Mouse (Mus musculus) forebrain, embryonic 13.5 days (tissue): Measurements from ENCODE around the gene Man1c1. TPM values are rescaled to one million over a fixed set of nuclear protein-coding genes. Genes with fewer than 3 reads are reported as not detected.

Experiments
- ATAC-seq: fragments of 200-750 bp; cut with Nextera tagmentation; 2 replicates; pipeline ENCODE4 v1.8.0; 2017
- H3K27ac ChIP-seq: fragments of 300-500 bp; sonication (generic); 2 replicates; pipeline ENCODE4 v1.5.1; 2015; ENCODE audit warnings: inconsistent platforms, mild to moderate bottlenecking, moderate library complexity
- H3K27me3 ChIP-seq: fragments of 300-500 bp; sonication (generic); 2 replicates; pipeline ENCODE4 v1.6.1; 2015; ENCODE audit warnings: mild to moderate bottlenecking, inconsistent platforms
- H3K36me3 ChIP-seq: fragments of 300-500 bp; sonication (generic); 2 replicates; pipeline ENCODE4 v1.6.1; 2015; ENCODE audit warnings: mild to moderate bottlenecking, inconsistent platforms; ENCODE audit not compliant: poor library complexity, severe bottlenecking
- H3K4me1 ChIP-seq: fragments of 300-500 bp; sonication (generic); 2 replicates; pipeline ENCODE4 v1.6.1; 2015; ENCODE audit warnings: inconsistent platforms
- H3K4me2 ChIP-seq: fragments of 300-500 bp; sonication (generic); 2 replicates; pipeline ENCODE4 v1.6.1; 2015; ENCODE audit warnings: inconsistent platforms, mild to moderate bottlenecking, moderate library complexity
- H3K4me3 ChIP-seq: fragments of 300-500 bp; sonication (generic); 2 replicates; pipeline ENCODE4 v1.5.1; 2015; ENCODE audit warnings: mild to moderate bottlenecking, inconsistent platforms
- H3K9ac ChIP-seq: fragments of 300-500 bp; sonication (generic); 2 replicates; pipeline ENCODE4 v1.6.1; 2015; ENCODE audit warnings: mild to moderate bottlenecking, inconsistent platforms
- H3K9me3 ChIP-seq: fragments of 300-500 bp; sonication (generic); replicated peaks from 2 replicates; pipeline ENCODE4 v1.6.1; 2016; ENCODE audit warnings: inconsistent platforms
- WGBS: fragments of 180-500 bp; shearing (Covaris S2); methylation state at CpG from one replicate; pipeline ENCODE4 v1.1.7; 2015; 5-methylcytosine and 5-hydroxymethylcytosine counted together
- polyA plus RNA-seq: library from polyadenylated mRNA; unstranded; fragments of >200 nt; fragmentation: Nextera tagmentation; extraction: Ambion mirVana; gene quantifications from 2 replicates; pipeline ENCODE4 v1.2.1, GENCODE M21; 2015

The Man1c1 gene
- polyA plus RNA-seq, 1 experiment from 2014 or later, result 1.6 TPM

- Histone ChIP-seq H3K4me1 (peaks cover 37% of the 10 kb centered on the region), H3K9ac (no peak overlapping the region), H3K27me3 (no peaks in the 10 kb centered on the region), H3K9me3 (no peaks in the 10 kb centered on the region), H3K4me2 (no peak overlapping the region), H3K27ac (no peak overlapping the region), H3K4me3 (no peak overlapping the region), H3K36me3 (no peaks in the 10 kb centered on the region)
- WGBS, result 81% methylated on average over 2 of the region's 2 CpGs
- ATAC-seq, result no peak
Observed at GRCm38 (mm10) chr4:134626883-134627282, 77.2 kb downstream of the Man1c1 start.

GRCm38 (mm10) chr4:134626350-134626749 lies 77.7 kb downstream of the Man1c1 start:
- Histone ChIP-seq H3K9ac (no peak overlapping the region), H3K36me3 (no peaks in the 10 kb centered on the region), H3K4me1 (peaks cover 32% of the 10 kb centered on the region), H3K4me2 (no peak overlapping the region), H3K27ac (no peak overlapping the region), H3K27me3 (no peaks in the 10 kb centered on the region), H3K9me3 (no peaks in the 10 kb centered on the region), H3K4me3 (no peak overlapping the region)
- no peak for ATAC-seq
- WGBS, result 86% methylated on average over 4 of the region's 4 CpGs

DNA sequence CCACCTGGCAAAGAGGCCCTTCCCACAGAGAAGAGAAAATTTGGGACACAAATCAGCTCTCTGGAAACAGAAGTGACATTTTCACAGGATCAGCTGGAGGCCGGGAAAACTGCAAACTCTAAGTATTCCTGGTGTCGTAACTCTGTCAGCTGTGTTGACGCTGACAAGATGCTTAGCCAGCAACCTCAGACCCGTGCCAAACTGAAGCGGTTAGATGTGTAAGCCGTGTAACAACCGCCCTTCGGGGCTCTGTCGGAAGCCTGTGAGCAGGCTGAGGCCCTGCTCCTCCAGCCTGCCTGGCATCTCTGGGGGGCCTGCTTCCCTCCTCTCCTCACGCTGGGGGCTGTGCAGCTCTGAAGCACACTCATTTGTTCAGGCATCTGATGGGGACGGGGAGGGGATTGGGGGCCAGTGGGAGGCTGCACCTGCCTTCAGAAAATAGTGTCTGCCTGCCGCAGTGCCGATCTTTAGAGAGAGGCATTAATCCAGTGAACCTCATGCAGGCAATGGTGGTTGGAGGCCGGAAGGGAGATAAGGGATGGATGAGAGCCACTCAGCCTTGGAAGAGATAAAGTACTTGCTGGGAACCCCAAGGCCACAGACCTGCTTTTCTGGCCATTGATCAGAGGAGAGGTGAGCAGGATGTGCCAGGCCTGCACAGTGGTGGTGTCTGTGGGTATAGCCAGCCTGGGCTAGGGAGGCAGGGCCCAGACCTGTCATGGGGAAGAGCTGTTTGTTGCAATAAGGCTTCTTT lies 79.8 kb downstream of the Man1c1 start:
- 47% methylated on average over 14 of the region's 14 CpGs for WGBS
- peak overlapping the region; percentile 33; the same call in 1 of the 2 replicates for H3K27ac ChIP-seq

GRCm38 (mm10) chr4:134621695-134622094 lies 82.4 kb downstream of the Man1c1 start:
- Histone ChIP-seq H3K4me2 (no peak overlapping the region), H3K27me3 (no peaks in the 10 kb centered on the region)
- 86% methylated on average over 9 of the region's 9 CpGs for WGBS

More for the DNA sequence above, 79.8 kb downstream of the Man1c1 start:
- peak overlapping the region; percentile 43; the same call in 1 of the 2 replicates for H3K9ac ChIP-seq
- no peak overlapping the region for H3K4me2 ChIP-seq
- no peak overlapping the region for H3K4me3 ChIP-seq
- peak; percentile 53 for ATAC-seq
- H3K27me3 ChIP-seq, result no peaks in the 10 kb centered on the region
- H3K36me3 ChIP-seq, result no peaks in the 10 kb centered on the region
- H3K9me3 ChIP-seq, result no peaks in the 10 kb centered on the region
- H3K4me1 ChIP-seq, result peaks cover 33% of the 10 kb centered on the region

DNA sequence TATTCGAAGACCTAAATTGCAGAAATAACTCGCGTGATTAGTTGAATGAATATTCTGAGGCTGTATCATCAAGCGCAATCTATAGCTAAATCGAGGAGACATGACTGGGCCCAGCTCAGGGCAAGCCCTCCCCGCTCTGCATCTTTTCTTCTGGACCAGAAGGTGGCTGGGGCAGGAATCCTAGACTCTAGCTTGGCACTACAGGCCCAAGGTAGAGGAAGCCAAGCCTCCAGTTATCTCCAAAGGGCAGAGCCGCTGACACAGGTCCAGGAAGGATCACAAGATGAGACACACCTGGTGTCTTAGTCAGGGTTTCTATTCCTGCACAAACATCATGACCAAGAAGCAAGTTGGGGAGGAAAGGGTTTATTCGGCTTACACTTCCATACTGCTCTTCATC lies 83.8 kb downstream of the Man1c1 start:
- H3K4me1 ChIP-seq, result peaks cover 43% of the 10 kb centered on the region
- no peaks in the 10 kb centered on the region for H3K9me3 ChIP-seq
- 82% methylated on average over 8 of the region's 8 CpGs for WGBS
- peak overlapping the region; percentile 51; the same call in 1 of the 2 replicates for H3K27ac ChIP-seq
- ATAC-seq, result no peak
- no peak overlapping the region for H3K4me3 ChIP-seq
- H3K27me3 ChIP-seq, result no peaks in the 10 kb centered on the region
- H3K4me2 ChIP-seq, result no peak overlapping the region
- no peaks in the 10 kb centered on the region for H3K36me3 ChIP-seq
- H3K9ac ChIP-seq, result no peak overlapping the region

More at GRCm38 (mm10) chr4:134621695-134622094, 82.4 kb downstream of the Man1c1 start:
- H3K4me1 ChIP-seq, result peaks cover 28% of the 10 kb centered on the region
- H3K36me3 ChIP-seq, result no peaks in the 10 kb centered on the region
- H3K27ac ChIP-seq, result no peak overlapping the region
- ATAC-seq, result no peak
- H3K4me3 ChIP-seq, result no peak overlapping the region
- H3K9me3 ChIP-seq, result no peaks in the 10 kb centered on the region
- H3K9ac ChIP-seq, result no peak overlapping the region

DNA sequence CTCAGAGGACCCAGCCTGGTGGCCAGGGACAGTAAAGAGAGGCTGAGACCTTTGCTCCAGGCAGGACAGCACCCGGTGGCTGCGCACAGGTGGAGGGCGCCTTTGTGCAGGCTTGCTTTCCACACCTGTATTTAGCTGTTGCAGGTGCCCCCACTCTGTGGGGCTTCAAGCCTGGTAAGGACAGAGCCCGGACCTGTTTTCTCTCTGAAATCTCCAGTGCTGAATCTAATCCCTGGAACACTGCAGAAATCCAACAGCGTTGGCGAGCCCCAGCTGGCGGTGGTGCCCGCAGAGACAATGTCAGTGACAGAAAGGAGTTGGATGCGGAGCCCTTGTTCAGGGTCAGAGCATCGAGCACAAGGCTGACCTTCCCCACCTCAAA lies 84.6 kb downstream of the Man1c1 start:
- Histone ChIP-seq H3K4me3 (no peak overlapping the region), H3K9ac (peak overlapping the region; percentile 26; the same call in 1 of the 2 replicates), H3K4me2 (no peak overlapping the region), H3K36me3 (no peaks in the 10 kb centered on the region), H3K27me3 (no peaks in the 10 kb centered on the region), H3K4me1 (peaks cover 45% of the 10 kb centered on the region), H3K9me3 (no peaks in the 10 kb centered on the region), H3K27ac (peak overlapping the region; percentile 51)
- 60% methylated on average over 10 of the region's 10 CpGs for WGBS
- ATAC-seq, result no peak

DNA sequence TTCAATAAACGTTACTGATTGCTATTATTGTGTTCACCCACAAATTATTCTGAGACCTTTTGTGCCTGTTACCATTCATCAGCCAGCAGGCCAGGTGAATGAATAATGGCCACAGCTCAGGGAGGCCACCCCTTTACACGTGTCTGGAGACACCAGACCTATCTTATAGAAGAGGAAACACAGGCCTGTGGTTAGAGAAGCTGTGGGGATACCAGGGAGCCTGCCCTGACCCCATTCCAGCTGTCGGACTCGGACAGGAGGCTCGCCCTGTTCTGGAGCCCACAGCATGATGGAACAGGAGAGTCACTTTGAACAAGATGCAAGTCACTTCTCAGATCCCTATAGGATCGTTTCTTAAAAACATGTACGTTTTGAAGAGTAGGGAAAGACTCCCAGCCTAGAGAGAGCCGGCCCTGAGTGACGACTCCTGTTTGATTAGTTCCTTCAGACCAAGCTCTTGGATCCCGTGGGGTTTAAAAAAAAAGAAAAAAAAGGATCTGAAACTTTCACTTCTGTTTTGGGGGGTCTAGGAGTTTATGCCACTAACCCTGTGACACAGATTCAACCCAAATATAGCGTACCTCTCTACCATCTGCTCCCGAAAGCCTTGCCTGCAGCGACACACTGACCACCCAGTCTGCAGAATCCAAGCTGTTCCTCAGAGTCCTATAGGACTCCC lies 85.1 kb downstream of the Man1c1 start:
- 0 out of 2 replicates have a peak overlapping the region, but pooled peaks have one; percentile 26 for H3K9ac ChIP-seq
- H3K27ac ChIP-seq, result peak overlapping the region; percentile 51; the same call in 1 of the 2 replicates
- H3K36me3 ChIP-seq, result no peaks in the 10 kb centered on the region
- no peaks in the 10 kb centered on the region for H3K27me3 ChIP-seq
- no peak for ATAC-seq
- H3K9me3 ChIP-seq, result no peaks in the 10 kb centered on the region
- H3K4me1 ChIP-seq, result peaks cover 44% of the 10 kb centered on the region
- WGBS, result 78% methylated on average over 13 of the region's 13 CpGs
- H3K4me3 ChIP-seq, result no peak overlapping the region
- no peak overlapping the region for H3K4me2 ChIP-seq

- H3K36me3 ChIP-seq, result no peaks in the 10 kb centered on the region
- ATAC-seq, result no peak
- H3K27me3 ChIP-seq, result no peaks in the 10 kb centered on the region
- H3K27ac ChIP-seq, result no peak overlapping the region
- H3K4me1 ChIP-seq, result peaks cover 42% of the 10 kb centered on the region
- no peak overlapping the region for H3K9ac ChIP-seq
- no peak overlapping the region for H3K4me3 ChIP-seq
- no peak overlapping the region for H3K4me2 ChIP-seq
- WGBS, result 93% methylated on average over 4 of the region's 4 CpGs
- H3K9me3 ChIP-seq, result no peaks in the 10 kb centered on the region
Observed at GRCm38 (mm10) chr4:134617779-134618178, 86.3 kb downstream of the Man1c1 start.

- ATAC-seq, result peak; percentile 68
- peak overlapping the region; percentile 48 for H3K27ac ChIP-seq
Observed at GRCm38 (mm10) chr4:134615929-134616625, 88.0 kb downstream of the Man1c1 start.

DNA sequence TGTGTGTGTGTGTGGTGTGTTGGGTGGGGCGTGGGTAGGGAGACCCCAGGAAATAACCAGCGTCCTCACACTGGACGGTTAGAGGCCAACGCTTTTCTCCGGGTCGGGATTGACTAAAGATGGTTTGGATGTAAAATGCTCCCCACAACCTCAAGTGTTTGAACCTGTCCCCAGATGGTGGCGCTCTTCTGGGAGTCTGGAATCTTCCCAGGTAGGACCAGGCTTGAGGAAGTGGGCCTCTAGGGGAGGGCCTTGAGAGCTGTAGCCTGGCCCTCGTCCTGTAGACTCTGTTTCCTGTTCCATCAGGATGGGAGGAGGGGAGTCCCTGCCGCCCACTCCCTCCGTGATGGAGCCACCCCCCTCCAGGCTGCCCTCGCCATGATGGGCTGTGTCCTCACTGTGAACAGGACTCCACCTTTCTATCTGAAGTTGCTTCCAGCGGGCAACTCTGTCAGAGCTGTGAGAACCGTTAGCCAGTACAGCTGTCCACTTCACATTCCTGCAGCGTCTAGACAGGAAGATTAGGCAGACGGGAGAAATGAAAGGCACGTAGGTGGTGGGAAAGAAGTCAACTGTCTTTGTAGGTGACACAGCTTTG lies 91.9 kb downstream of the Man1c1 start:
- Histone ChIP-seq H3K4me1 (peaks cover 27% of the 10 kb centered on the region), H3K27me3 (no peaks in the 10 kb centered on the region), H3K9ac (no peak overlapping the region), H3K36me3 (no peaks in the 10 kb centered on the region), H3K4me2 (no peak overlapping the region), H3K4me3 (no peak overlapping the region), H3K9me3 (no peaks in the 10 kb centered on the region), H3K27ac (no peak overlapping the region)
- 0 out of 2 replicates have a peak, but pooled peaks have one; percentile 33 for ATAC-seq
- WGBS, result 65% methylated on average over 16 of the region's 16 CpGs

More at GRCm38 (mm10) chr4:134615929-134616625, 88.0 kb downstream of the Man1c1 start:
- H3K27me3 ChIP-seq, result no peaks in the 10 kb centered on the region
- 42% methylated on average over 15 of the region's 15 CpGs for WGBS
- no peaks in the 10 kb centered on the region for H3K36me3 ChIP-seq
- H3K4me2 ChIP-seq, result peak overlapping the region; percentile 2; the same call in 1 of the 2 replicates
- H3K9me3 ChIP-seq, result no peaks in the 10 kb centered on the region
- H3K9ac ChIP-seq, result no peak overlapping the region
- H3K4me1 ChIP-seq, result peaks cover 42% of the 10 kb centered on the region
- H3K4me3 ChIP-seq, result no peak overlapping the region

GRCm38 (mm10) chr4:134610616-134611015 lies 93.5 kb downstream of the Man1c1 start:
- H3K4me2 ChIP-seq, result no peak overlapping the region
- H3K9ac ChIP-seq, result no peak overlapping the region
- H3K4me3 ChIP-seq, result no peak overlapping the region
- peaks cover 25% of the 10 kb centered on the region for H3K4me1 ChIP-seq
- no peaks in the 10 kb centered on the region for H3K27me3 ChIP-seq
- H3K36me3 ChIP-seq, result no peaks in the 10 kb centered on the region
- no peaks in the 10 kb centered on the region for H3K9me3 ChIP-seq
- no peak for ATAC-seq
- H3K27ac ChIP-seq, result no peak overlapping the region
- 89% methylated on average over 3 of the region's 3 CpGs for WGBS
